Mouse (Mus musculus): Measurements from ENCODE around the gene Hist1h4k. TPM values are rescaled to one million over a fixed set of nuclear protein-coding genes. Genes with fewer than 3 reads are reported as not detected.
"Not testable (repeated sequence)": the region's sequence is repeated elsewhere in the genome, so short reads cannot be mapped to it uniquely, and the experiment has no call there.

Hist1h4k gene
- total RNA-seq (2021), result 100 to 1,000 TPM; 311 to 320 TPM
- long read RNA-seq, experiment 1, result 0 reads
- long read RNA-seq, experiment 2, partial matches to known transcripts, result 0 of 1 reads
- long read RNA-seq, experiment 2, other reads (novel, unspliced or antisense), result 0 of 1 reads

GRCm38 (mm10) chr13:21750159-21751017, at the start of gene Hist1h4k:
TSS of gene Hist1h4k (minus strand) at chr13:21750505.
- intact Hi-C loops (cut with DNase I), result loop anchor here (1.0 kb wide), 1 partner anchor 15 kb away; the partner anchor contains the start of gene Hist1h4j
- DNase-seq (ENCODE audit: low spot score in 2 of 2), result peak; percentile 88 to 93

GRCm38 (mm10) chr13:21797163-21797562, 46.9 kb upstream of the Hist1h4k start:
- intact Hi-C loops (cut with DNase I); DNase-seq (ENCODE audit: low spot score in 2 of 2): not testable (repeated sequence)

- intact Hi-C loops (cut with DNase I), result no loop called here
These were observed 45.3 kb upstream of the Hist1h4k start for GRCm38 (mm10) chr13:21795584-21795983.

GRCm38 (mm10) chr13:21790601-21791283, 40.4 kb upstream of the Hist1h4k start:
- intact Hi-C loops (cut with DNase I), result no loop called here
- no peak for DNase-seq (ENCODE audit: low spot score in 2 of 2)

More at GRCm38 (mm10) chr13:21795584-21795983, 45.3 kb upstream of the Hist1h4k start:
- DNase-seq (ENCODE audit: low spot score in 2 of 2), result no peak

GRCm38 (mm10) chr13:21789925-21790324, 39.6 kb upstream of the Hist1h4k start:
- DNase-seq (ENCODE audit: low spot score in 2 of 2), result no peak
- intact Hi-C loops (cut with DNase I), result no loop called here

GRCm38 (mm10) chr13:21787760-21788593, 37.7 kb upstream of the Hist1h4k start:
- no peak for DNase-seq (ENCODE audit: low spot score in 2 of 2)
- intact Hi-C loops (cut with DNase I), result no loop called here

- intact Hi-C loops (cut with DNase I), result not testable (repeated sequence)
These were observed 36.8 kb upstream of the Hist1h4k start, which contains the start of the genes Hist1h2an and Hist1h2bp for GRCm38 (mm10) chr13:21786899-21787629. TSS of gene Hist1h2an (minus strand) at chr13:21787218. TSS of gene Hist1h2bp (plus strand) at chr13:21787461.

GRCm38 (mm10) chr13:21786189-21786898, 36.0 kb upstream of the Hist1h4k start:
- intact Hi-C loops (cut with DNase I), result no loop called here
- no peak for DNase-seq (ENCODE audit: low spot score in 2 of 2)

More at GRCm38 (mm10) chr13:21786899-21787629, 36.8 kb upstream of the Hist1h4k start, which contains the start of the genes Hist1h2an and Hist1h2bp:
- DNase-seq (ENCODE audit: low spot score in 2 of 2), result peak; percentile 95 to 98

- intact Hi-C loops (cut with DNase I), result no loop called here
- no peak for DNase-seq (ENCODE audit: low spot score in 2 of 2)
These were observed 34.0 kb upstream of the Hist1h4k start for GRCm38 (mm10) chr13:21784311-21784710.

GRCm38 (mm10) chr13:21783734-21784161, 33.4 kb upstream of the Hist1h4k start:
- DNase-seq (ENCODE audit: low spot score in 2 of 2), result peak; percentile 37 to 47
- intact Hi-C loops (cut with DNase I), result no loop called here

GRCm38 (mm10) chr13:21783255-21783617, 32.9 kb upstream of the Hist1h4k start, which contains the start of gene Hist1h3i:
TSS of gene Hist1h3i (minus strand) at chr13:21783370.
- intact Hi-C loops (cut with DNase I), result no loop called here
- DNase-seq (ENCODE audit: low spot score in 2 of 2), result peak; percentile 76 to 80

- intact Hi-C loops (cut with DNase I); DNase-seq (ENCODE audit: low spot score in 2 of 2): not testable (repeated sequence)
These were observed 32.3 kb upstream of the Hist1h4k start for GRCm38 (mm10) chr13:21782361-21783254.

- intact Hi-C loops (cut with DNase I), result no loop called here
- no peak for DNase-seq (ENCODE audit: low spot score in 2 of 2)
These were observed 31.3 kb upstream of the Hist1h4k start for GRCm38 (mm10) chr13:21781639-21782038.

GRCm38 (mm10) chr13:21781021-21781555, 30.8 kb upstream of the Hist1h4k start:
- intact Hi-C loops (cut with DNase I), result no loop called here
- DNase-seq (ENCODE audit: low spot score in 2 of 2), result no peak

GRCm38 (mm10) chr13:21779767-21780731, 29.7 kb upstream of the Hist1h4k start, which contains the start of gene Hist1h1b:
TSS of gene Hist1h1b (minus strand) at chr13:21780625.
- intact Hi-C loops (cut with DNase I), result no loop called here
- peak in 1 of 2 experiments; percentile 43 for DNase-seq (ENCODE audit: low spot score in 2 of 2)

All from left cerebral cortex, postnatal 14 days (tissue).